20 mouse cellular contexts compared by ENCODE assay signal in genomic region chr7:44862434-44862833, GRCm38 (mm10). TPM values are rescaled to one million over a fixed set of nuclear protein-coding genes. Genes with fewer than 3 reads are reported as not detected.
DNase-seq lines count a peak whose midpoint lies in the region; ATAC-seq and TF ChIP-seq lines count a peak whose summit lies in the region.
"Had no signal": no experiment of that assay in that cellular context is flagged by ENCODE, and none has a peak within 500 bp of the region (broad histone marks: within the 10 kb centered on the region; RNA-seq: fewer than 3 reads in every experiment).

No protein-coding gene starts in this region.

- H3K27me3 ChIP-seq in forebrain, embryonic 10.5 days (ENCODE audit: poor library complexity, severe bottlenecking) = no peaks in the 10 kb centered on the region
- no peaks in the 10 kb centered on the region for H3K27me3 ChIP-seq in forebrain, embryonic 13.5 days
- no peaks in the 10 kb centered on the region for H3K27me3 ChIP-seq in stomach, embryonic 16.5 days (ENCODE audit: control insufficient read depth, insufficient read depth, low read length)
- H3K27me3 ChIP-seq in stomach, postnatal 0 days (ENCODE audit: control insufficient read depth, insufficient read depth, low read length) = no peaks in the 10 kb centered on the region
- H3K27me3 ChIP-seq: forebrain, embryonic 15.5 days; hindbrain, embryonic 13.5 days; intestine, embryonic 15.5 days had no signal

- no peak overlapping the region for H3K9ac ChIP-seq in forebrain, embryonic 13.5 days
- H3K9ac ChIP-seq in stomach, embryonic 16.5 days (ENCODE audit: low read length) = no peak overlapping the region
- no peak overlapping the region for H3K9ac ChIP-seq in stomach, postnatal 0 days (ENCODE audit: low read length)
- H3K9ac ChIP-seq: forebrain, embryonic 15.5 days; hindbrain, embryonic 13.5 days; intestine, embryonic 15.5 days had no signal

- 94% methylated on average over 8 of the region's 8 CpGs for WGBS in forebrain, embryonic 10.5 days
- WGBS in forebrain, embryonic 13.5 days = 86% methylated on average over 8 of the region's 8 CpGs
- WGBS in stomach, embryonic 16.5 days = 82% methylated on average over 8 of the region's 8 CpGs
- 69% methylated on average over 8 of the region's 8 CpGs for WGBS in stomach, postnatal 0 days

- H3K4me3 ChIP-seq in forebrain, embryonic 10.5 days = peak overlapping the region; percentile 8; the same call in 1 of the 2 replicates
- H3K4me3 ChIP-seq in forebrain, embryonic 13.5 days = no peak overlapping the region
- H3K4me3 ChIP-seq in layer of hippocampus, adult 2 months = no peak overlapping the region
- H3K4me3 ChIP-seq in stomach, embryonic 16.5 days (replicated peaks; ENCODE audit: low read length) = no peak overlapping the region
- H3K4me3 ChIP-seq in stomach, postnatal 0 days (ENCODE audit: low read depth, low read length) = no peak overlapping the region
- H3K4me3 ChIP-seq: forebrain, embryonic 15.5 days; hindbrain, embryonic 13.5 days; intestine, embryonic 15.5 days had no signal

- TF ChIP-seq CTCF in layer of hippocampus, adult 2 months (conservative IDR thresholded peaks at IDR 0.05) = no peak
- TF ChIP-seq CTCF in stomach, postnatal 0 days (IDR thresholded peaks at IDR 0.05; ENCODE audit: low read depth) = no peak

- no peak for TF ChIP-seq EP300 in stomach, postnatal 0 days (optimal IDR thresholded peaks at IDR 0.05)

- no peaks in the 10 kb centered on the region for H3K9me3 ChIP-seq in forebrain, embryonic 10.5 days
- no peaks in the 10 kb centered on the region for H3K9me3 ChIP-seq in forebrain, embryonic 13.5 days (replicated peaks)
- H3K9me3 ChIP-seq in stomach, embryonic 16.5 days (replicated peaks; ENCODE audit: control insufficient read depth, low read length) = no peaks in the 10 kb centered on the region
- no peaks in the 10 kb centered on the region for H3K9me3 ChIP-seq in stomach, postnatal 0 days (ENCODE audit: control insufficient read depth, low read length)
- H3K9me3 ChIP-seq: forebrain, embryonic 15.5 days; hindbrain, embryonic 10.5 days; hindbrain, embryonic 13.5 days; intestine, embryonic 15.5 days had no signal

- H3K36me3 ChIP-seq in forebrain, embryonic 10.5 days (replicated peaks) = peaks cover 84% of the 10 kb centered on the region
- peaks cover 69% of the 10 kb centered on the region for H3K36me3 ChIP-seq in forebrain, embryonic 13.5 days (ENCODE audit: poor library complexity, severe bottlenecking)
- H3K36me3 ChIP-seq in stomach, embryonic 16.5 days (ENCODE audit: control insufficient read depth, insufficient read depth, low read length) = peaks cover 27% of the 10 kb centered on the region
- H3K36me3 ChIP-seq in stomach, postnatal 0 days (ENCODE audit: control insufficient read depth, insufficient read depth, low read length) = peaks cover 27% of the 10 kb centered on the region

- ATAC-seq in forebrain, embryonic 13.5 days = no peak
- no peak for ATAC-seq in stomach, embryonic 16.5 days (ENCODE audit: insufficient read depth, low FRiP score)
- no peak for ATAC-seq in stomach, postnatal 0 days (ENCODE audit: low FRiP score, low TSS enrichment)
- ATAC-seq: activated CD4-positive, CD25-positive, alpha-beta regulatory T cell, adult 4 months; forebrain, embryonic 15.5 days; hindbrain, embryonic 16.5 days; intestine, embryonic 15.5 days had no signal

- H3K27ac ChIP-seq in forebrain, embryonic 10.5 days = no peak overlapping the region
- no peak overlapping the region for H3K27ac ChIP-seq in forebrain, embryonic 13.5 days
- H3K27ac ChIP-seq in layer of hippocampus, adult 2 months = peak overlapping the region; percentile 61; the same call in 1 of the 2 replicates
- H3K27ac ChIP-seq in stomach, embryonic 16.5 days (ENCODE audit: low read length) = peak overlapping the region; percentile 14; the same call in 1 of the 2 replicates
- H3K27ac ChIP-seq in stomach, postnatal 0 days (replicated peaks) = no peak overlapping the region
- H3K27ac ChIP-seq: forebrain, embryonic 15.5 days; hindbrain, embryonic 10.5 days; hindbrain, embryonic 13.5 days; intestine, embryonic 15.5 days had no signal

- H3K4me2 ChIP-seq in forebrain, embryonic 13.5 days = no peak overlapping the region
- no peak overlapping the region for H3K4me2 ChIP-seq in stomach, embryonic 16.5 days (ENCODE audit: low read depth, low read length)
- no peak overlapping the region for H3K4me2 ChIP-seq in stomach, postnatal 0 days (replicated peaks; ENCODE audit: low read depth)
- H3K4me2 ChIP-seq: forebrain, embryonic 15.5 days; heart, embryonic 11.5 days; hindbrain, embryonic 13.5 days; intestine, embryonic 15.5 days had no signal

- peaks cover 61% of the 10 kb centered on the region for H3K4me1 ChIP-seq in forebrain, embryonic 10.5 days
- H3K4me1 ChIP-seq in forebrain, embryonic 13.5 days = peaks cover 58% of the 10 kb centered on the region
- peaks cover 48% of the 10 kb centered on the region for H3K4me1 ChIP-seq in stomach, embryonic 16.5 days (ENCODE audit: control insufficient read depth, insufficient read depth, low read length)
- peaks cover 19% of the 10 kb centered on the region for H3K4me1 ChIP-seq in stomach, postnatal 0 days (replicated peaks; ENCODE audit: control insufficient read depth, insufficient read depth)

- peak; percentile 54 to 76 for DNase-seq in adrenal gland, adult (ENCODE audit: inconsistent age in 2 of 2, low spot score in 1 of 2)
- no peak for DNase-seq in adrenal gland, adult 18-20 months (ENCODE audit: low spot score in 2 of 2)
- no peak for DNase-seq in forebrain, embryonic 10.5 days (ENCODE audit: extremely low spot score, low spot score)
- no peak for DNase-seq in layer of hippocampus, adult 2 months (ENCODE audit: low spot score in 2 of 2)
- no peak for DNase-seq in layer of hippocampus, postnatal 25 days (ENCODE audit: extremely low spot score in 1 of 2, low spot score in 1 of 2)
- no peak for DNase-seq in stomach, postnatal 0 days (ENCODE audit: low spot score)
- DNase-seq: cerebellum, postnatal 36 days; embryo, embryonic 11 days; gastrocnemius, postnatal 10 days; heart, adult 11 months; heart, postnatal 36 days had no signal

RNA-seq across cellular contexts. Expression of gene Pnkp, which starts 5.5 kb away (rescaled TPM):
- 10 to 100 TPM; 33.8 to 40.8 TPM for total RNA-seq in adrenal gland, adult 18-20 months (2021)
- polyA plus RNA-seq in forebrain, embryonic 10.5 days (2016; fragmentation: Nextera tagmentation; extraction: Ambion mirVana) = 37.8 and 39.8 TPM in 2 replicates
- 34.9 and 38.1 TPM in 2 replicates for polyA plus RNA-seq in forebrain, embryonic 13.5 days (2015; fragmentation: Nextera tagmentation; extraction: Ambion mirVana)
- total RNA-seq in layer of hippocampus, adult 2 months (2021) = 10 to 100 TPM; 33.1 to 36.3 TPM
- total RNA-seq in layer of hippocampus, postnatal 25 days (2021) = 10 to 100 TPM; 31.1 to 34.0 TPM
- 32.6 and 34.8 TPM in 2 replicates for polyA plus RNA-seq in stomach, embryonic 16.5 days (2015; fragmentation: Nextera tagmentation; extraction: Ambion mirVana)
- polyA plus RNA-seq in stomach, postnatal 0 days (2015; fragmentation: Nextera tagmentation; extraction: Ambion mirVana) = 23.5 and 25.7 TPM in 2 replicates

RNA-seq across cellular contexts. Expression of gene Ptov1, which starts 7.2 kb away (rescaled TPM):
- 100 to 1,000 TPM; 232 to 253 TPM for total RNA-seq in adrenal gland, adult 18-20 months (2021)
- 415 and 438 TPM in 2 replicates for polyA plus RNA-seq in forebrain, embryonic 10.5 days (2016; fragmentation: Nextera tagmentation; extraction: Ambion mirVana)
- polyA plus RNA-seq in forebrain, embryonic 13.5 days (2015; fragmentation: Nextera tagmentation; extraction: Ambion mirVana) = 558 and 574 TPM in 2 replicates
- total RNA-seq in layer of hippocampus, adult 2 months (2021) = 100 to 1,000 TPM; 321 to 335 TPM
- total RNA-seq in layer of hippocampus, postnatal 25 days (2021) = 100 to 1,000 TPM; 311 to 358 TPM
- 150 and 156 TPM in 2 replicates for polyA plus RNA-seq in stomach, embryonic 16.5 days (2015; fragmentation: Nextera tagmentation; extraction: Ambion mirVana)
- 159 and 179 TPM in 2 replicates for polyA plus RNA-seq in stomach, postnatal 0 days (2015; fragmentation: Nextera tagmentation; extraction: Ambion mirVana)

RNA-seq across cellular contexts. Expression of gene Tbc1d17, which starts 13.6 kb away (rescaled TPM):
- 10 to 100 TPM; 48.1 to 60.2 TPM for total RNA-seq in adrenal gland, adult 18-20 months (2021)
- polyA plus RNA-seq in forebrain, embryonic 10.5 days (2016; fragmentation: Nextera tagmentation; extraction: Ambion mirVana) = 72.8 and 73.6 TPM in 2 replicates
- polyA plus RNA-seq in forebrain, embryonic 13.5 days (2015; fragmentation: Nextera tagmentation; extraction: Ambion mirVana) = 81.5 and 95.5 TPM in 2 replicates
- 10 to 100 TPM; 69.0 to 81.3 TPM for total RNA-seq in layer of hippocampus, adult 2 months (2021)
- total RNA-seq in layer of hippocampus, postnatal 25 days (2021) = 10 to 100 TPM; 59.0 to 61.0 TPM
- polyA plus RNA-seq in stomach, embryonic 16.5 days (2015; fragmentation: Nextera tagmentation; extraction: Ambion mirVana) = 71.7 and 74.1 TPM in 2 replicates
- polyA plus RNA-seq in stomach, postnatal 0 days (2015; fragmentation: Nextera tagmentation; extraction: Ambion mirVana) = 45.4 and 48.0 TPM in 2 replicates

RNA-seq across cellular contexts. Expression of gene Akt1s1, which starts 13.6 kb away (rescaled TPM):
- total RNA-seq in adrenal gland, adult 18-20 months (2021) = 100 to 1,000 TPM in 1 of 2 experiments, 10 to 100 TPM in 1; 86.3 to 128 TPM
- polyA plus RNA-seq in forebrain, embryonic 10.5 days (2016; fragmentation: Nextera tagmentation; extraction: Ambion mirVana) = 84.3 and 84.6 TPM in 2 replicates
- 93.1 and 95.4 TPM in 2 replicates for polyA plus RNA-seq in forebrain, embryonic 13.5 days (2015; fragmentation: Nextera tagmentation; extraction: Ambion mirVana)
- 10 to 100 TPM; 76.7 to 84.3 TPM for total RNA-seq in layer of hippocampus, adult 2 months (2021)
- 10 to 100 TPM; 76.1 to 79.5 TPM for total RNA-seq in layer of hippocampus, postnatal 25 days (2021)
- 73.5 and 83.1 TPM in 2 replicates for polyA plus RNA-seq in stomach, embryonic 16.5 days (2015; fragmentation: Nextera tagmentation; extraction: Ambion mirVana)
- polyA plus RNA-seq in stomach, postnatal 0 days (2015; fragmentation: Nextera tagmentation; extraction: Ambion mirVana) = 70.8 and 75.2 TPM in 2 replicates

RNA-seq across cellular contexts. Expression of gene Med25, which starts 30.1 kb away (rescaled TPM):
- 10 to 100 TPM; 75.2 to 90.9 TPM for total RNA-seq in adrenal gland, adult 18-20 months (2021)
- polyA plus RNA-seq in forebrain, embryonic 10.5 days (2016; fragmentation: Nextera tagmentation; extraction: Ambion mirVana) = 175 and 185 TPM in 2 replicates
- polyA plus RNA-seq in forebrain, embryonic 13.5 days (2015; fragmentation: Nextera tagmentation; extraction: Ambion mirVana) = 145 and 165 TPM in 2 replicates
- 100 to 1,000 TPM; 103 to 107 TPM for total RNA-seq in layer of hippocampus, adult 2 months (2021)
- total RNA-seq in layer of hippocampus, postnatal 25 days (2021) = 100 to 1,000 TPM; 105 to 108 TPM
- 89.9 and 94.0 TPM in 2 replicates for polyA plus RNA-seq in stomach, embryonic 16.5 days (2015; fragmentation: Nextera tagmentation; extraction: Ambion mirVana)
- polyA plus RNA-seq in stomach, postnatal 0 days (2015; fragmentation: Nextera tagmentation; extraction: Ambion mirVana) = 64.4 and 75.3 TPM in 2 replicates

Comparison
In these comparisons a context has a peak if more than half of its experiments do, and no peak if none do; other contexts are left out.
1. DNase-seq: peak in adrenal gland, adult (2 of 2); none in adrenal gland, adult 18-20 months (0 of 2), forebrain, embryonic 10.5 days (single experiment), layer of hippocampus, adult 2 months (0 of 2), layer of hippocampus, postnatal 25 days (0 of 2) and stomach, postnatal 0 days (single experiment).
2. H3K27ac ChIP-seq: peak in layer of hippocampus, adult 2 months (single experiment) and stomach, embryonic 16.5 days (single experiment); none in forebrain, embryonic 10.5 days (single experiment), forebrain, embryonic 13.5 days (single experiment) and stomach, postnatal 0 days (single experiment).